Mouse (Mus musculus): ENCODE data around the gene Rnf166.

DNA sequence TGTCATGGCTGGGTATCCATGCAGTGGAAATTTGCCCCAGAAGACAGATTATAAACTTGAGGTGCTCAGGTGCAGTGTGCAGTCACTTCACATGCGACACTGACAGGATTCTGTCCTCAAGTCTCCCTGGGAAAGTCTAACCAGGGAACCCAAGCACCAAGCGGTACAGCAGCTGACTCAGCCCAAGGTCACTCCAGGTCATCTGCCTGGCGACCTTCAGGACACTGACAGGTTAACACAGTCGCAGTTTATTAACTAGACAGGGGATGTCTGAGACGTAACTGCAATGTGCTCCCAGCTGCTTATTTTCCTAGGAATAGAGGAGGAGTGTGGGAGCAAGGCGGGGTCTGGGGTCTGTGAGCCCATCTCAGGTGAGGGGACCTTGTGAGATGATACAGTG is 6.5 kb downstream of the Rnf166 start:
- TF ChIP-seq CTCF (IDR thresholded peaks at IDR 0.05; ENCODE audit: extremely low read depth, insufficient read length, insufficient replicate concordance, low read depth, low read length): no peak
- no peak for TF ChIP-seq POLR2A (IDR thresholded peaks at IDR 0.05; ENCODE audit: low read depth, low read length)

Data from small intestine, adult 2 months (tissue).